Mouse (Mus musculus) liver, postnatal 0 days (tissue): ENCODE data around the gene Tmem269. TPM values are rescaled to one million over a fixed set of nuclear protein-coding genes. Genes with fewer than 3 reads are reported as not detected.
A peak's percentile ranks its signal among the peaks of the same experiment; 100 is the strongest.

Experiments used
- ATAC-seq: fragments of 200-750 bp; cut with Nextera tagmentation; 2 replicates; pipeline ENCODE4 v1.8.0; 2017; ENCODE audit warnings: mild to moderate bottlenecking, moderate library complexity
- DNase-seq: peaks from one replicate; pipeline ENCODE4 v3.0.0-alpha.2; 2016
- H3K27ac ChIP-seq: fragments of 300-500 bp; sonication (generic); 2 replicates; pipeline ENCODE4 v1.5.1; 2014; ENCODE audit warnings: antibody characterized with exemption, moderate library complexity, mild to moderate bottlenecking, low read depth
- H3K27me3 ChIP-seq: fragments of 300-500 bp; sonication (generic); 2 replicates; pipeline ENCODE4 v1.6.1; 2014; ENCODE audit warnings: low read length, control low read depth, mixed read lengths; ENCODE audit not compliant: insufficient read depth
- H3K36me3 ChIP-seq: fragments of 300-500 bp; sonication (generic); replicated peaks from 2 replicates; pipeline ENCODE4 v1.6.1; 2014; ENCODE audit warnings: mild to moderate bottlenecking, control low read depth, low read length, moderate library complexity, mixed read lengths; ENCODE audit not compliant: insufficient read depth
- H3K4me1 ChIP-seq: fragments of 300-500 bp; sonication (generic); 2 replicates; pipeline ENCODE4 v1.6.1; 2014; ENCODE audit warnings: antibody characterized with exemption, mild to moderate bottlenecking, control low read depth; ENCODE audit not compliant: insufficient read depth
- H3K4me2 ChIP-seq: fragments of 300-500 bp; sonication (generic); 2 replicates; pipeline ENCODE4 v1.6.1; 2014; ENCODE audit warnings: low read depth, mild to moderate bottlenecking, low read length, moderate library complexity, mixed read lengths
- H3K4me3 ChIP-seq: fragments of 300-500 bp; sonication (generic); 2 replicates; pipeline ENCODE4 v1.5.1; 2014; ENCODE audit warnings: low read depth, low read length
- H3K9ac ChIP-seq: fragments of 300-500 bp; sonication (generic); replicated peaks from 2 replicates; pipeline ENCODE4 v1.6.1; 2014; ENCODE audit warnings: mild to moderate bottlenecking, moderate library complexity
- H3K9me3 ChIP-seq: fragments of 300-500 bp; sonication (generic); 2 replicates; pipeline ENCODE4 v1.6.1; 2016; ENCODE audit warnings: mild to moderate bottlenecking, control low read depth, low read length, mixed read lengths
- CTCF ChIP-seq: sonication (generic); IDR thresholded peaks from 2 replicates; pipeline ENCODE4 v1.5.1; 2016; ENCODE audit warnings: antibody characterized with exemption, low read depth
- EP300 ChIP-seq: IDR thresholded peaks from 2 replicates; pipeline ENCODE4 v1.6.1; 2016; ENCODE audit warnings: antibody characterized with exemption, low read depth, mild to moderate bottlenecking
- WGBS: fragments of 180-500 bp; shearing (Covaris S2); extraction: QIAGEN DNeasy Blood & Tissue Kit; methylation state at CpG from one replicate; pipeline ENCODE4 v1.1.7; 2014; ENCODE audit not compliant: insufficient replicate concordance; 5-methylcytosine and 5-hydroxymethylcytosine counted together
- polyA plus RNA-seq: library from polyadenylated mRNA; unstranded; fragments of >200 nt; fragmentation: Nextera tagmentation; extraction: Ambion mirVana; gene quantifications from 2 replicates; pipeline ENCODE4 v1.2.1, GENCODE M21; 2015

The Tmem269 gene
- polyA plus RNA-seq, 1 experiment from 2014 or later = not detected

- Histone ChIP-seq H3K4me1 (peaks cover 4% of the 10 kb centered on the region), H3K4me3 (no peak overlapping the region), H3K36me3 (peaks cover 3% of the 10 kb centered on the region; the same call in 1 of the 2 replicates), H3K27me3 (no peaks in the 10 kb centered on the region), H3K9ac (no peak overlapping the region), H3K9me3 (no peaks in the 10 kb centered on the region), H3K27ac (no peak overlapping the region), H3K4me2 (peak overlapping the region; percentile 51)
- TF ChIP-seq EP300 (no peak), CTCF (peak; percentile 90)
- 25% methylated on average over 12 of the region's 12 CpGs for WGBS
- peak; percentile 69 for ATAC-seq
- DNase-seq = peak; percentile 36
These were observed 21.2 kb upstream of the Tmem269 start for GRCm38 (mm10) chr4:119239181-119239682.

GRCm38 (mm10) chr4:119238661-119239060 lies 20.6 kb upstream of the Tmem269 start:
- Histone ChIP-seq H3K9ac (no peak overlapping the region), H3K27ac (no peak overlapping the region), H3K4me1 (peaks cover 7% of the 10 kb centered on the region), H3K36me3 (0 out of 2 replicates have a peak, but pooled peaks cover 3% of the 10 kb centered on the region), H3K4me3 (no peak overlapping the region), H3K27me3 (no peaks in the 10 kb centered on the region), H3K9me3 (no peaks in the 10 kb centered on the region), H3K4me2 (peak overlapping the region; percentile 51)
- 51% methylated on average over 3 of the region's 3 CpGs for WGBS
- ATAC-seq (0 out of 2 replicates have a peak, but pooled peaks have one; percentile 40), DNase-seq (no peak)
- TF ChIP-seq CTCF (no peak), EP300 (no peak)

GRCm38 (mm10) chr4:119234348-119234747 lies 16.3 kb upstream of the Tmem269 start:
- TF ChIP-seq CTCF (no peak), EP300 (no peak)
- WGBS = 70% methylated on average over 3 of the region's 3 CpGs
- ATAC-seq = no peak
- Histone ChIP-seq H3K27ac (no peak overlapping the region), H3K4me2 (peak overlapping the region; percentile 97; the same call in 1 of the 2 replicates), H3K27me3 (no peaks in the 10 kb centered on the region), H3K4me3 (peak overlapping the region; percentile 87; the same call in 1 of the 2 replicates), H3K9ac (peak overlapping the region; percentile 76), H3K4me1 (peaks cover 11% of the 10 kb centered on the region), H3K36me3 (0 out of 2 replicates have a peak, but pooled peaks cover 3% of the 10 kb centered on the region), H3K9me3 (no peaks in the 10 kb centered on the region)
- no peak for DNase-seq

GRCm38 (mm10) chr4:119233256-119233901 lies 15.4 kb upstream of the Tmem269 start:
- H3K27ac ChIP-seq = peak overlapping the region; percentile 42
- ATAC-seq (peak; percentile 42), DNase-seq (peak; percentile 57)
- peak overlapping the region; percentile 87 for H3K4me3 ChIP-seq
- H3K4me2 ChIP-seq = peak overlapping the region; percentile 97
- peaks cover 11% of the 10 kb centered on the region for H3K4me1 ChIP-seq
- 0 out of 2 replicates have a peak, but pooled peaks cover 3% of the 10 kb centered on the region for H3K36me3 ChIP-seq
- TF ChIP-seq CTCF = peak; percentile 31; the same call in 1 of the 2 replicates
- TF ChIP-seq EP300 = no peak
- H3K27me3 ChIP-seq = no peaks in the 10 kb centered on the region
- H3K9me3 ChIP-seq = no peaks in the 10 kb centered on the region
- WGBS = under 1% methylated on average over 35 of the region's 36 CpGs
- H3K9ac ChIP-seq = peak overlapping the region; percentile 76

GRCm38 (mm10) chr4:119232410-119233255 lies 14.6 kb upstream of the Tmem269 start, which contains the start of the genes AU022252 and P3h1:
TSS of gene AU022252 (minus strand) at chr4:119232712.
TSS of gene P3h1 (plus strand) at chr4:119232915.
- no peaks in the 10 kb centered on the region for H3K27me3 ChIP-seq
- TF ChIP-seq EP300 = no peak
- no peak for TF ChIP-seq CTCF
- under 1% methylated on average over 61 of the region's 71 CpGs for WGBS
- peak within 1 kb of the TSS; percentile 88 for H3K9ac ChIP-seq
- ATAC-seq (peak; percentile 95), DNase-seq (peak; percentile 98)
- peak within 1 kb of the TSS; percentile 87 for H3K4me3 ChIP-seq
- H3K4me2 ChIP-seq = peak within 1 kb of the TSS; percentile 97
- H3K4me1 ChIP-seq = peaks cover 11% of the 10 kb centered on the region
- 0 out of 2 replicates have a peak, but pooled peaks cover 2% of the 10 kb centered on the region for H3K36me3 ChIP-seq
- H3K9me3 ChIP-seq = no peaks in the 10 kb centered on the region
- peak within 1 kb of the TSS; percentile 66 for H3K27ac ChIP-seq

GRCm38 (mm10) chr4:119226751-119227150 lies 8.7 kb upstream of the Tmem269 start:
- Histone ChIP-seq H3K27ac (no peak overlapping the region), H3K9me3 (no peaks in the 10 kb centered on the region), H3K36me3 (peaks cover 20% of the 10 kb centered on the region; the same call in 1 of the 2 replicates), H3K4me1 (peaks cover 6% of the 10 kb centered on the region), H3K4me3 (no peak overlapping the region), H3K4me2 (no peak overlapping the region), H3K27me3 (no peaks in the 10 kb centered on the region), H3K9ac (no peak overlapping the region)
- TF ChIP-seq EP300 (no peak), CTCF (no peak)
- 89% methylated on average over 11 of the region's 11 CpGs for WGBS
- DNase-seq (no peak), ATAC-seq (no peak)
